Mouse (Mus musculus) bone marrow, adult 2 months (tissue): Measurements from ENCODE around the gene Cdk8.

Experiments
- CTCF ChIP-seq: fragments of 200-500 bp; IDR thresholded peaks from 2 replicates; pipeline ENCODE4 v1.5.1; 2011; ENCODE audit warnings: low read length, control low read depth; ENCODE audit not compliant: control insufficient read depth, insufficient read depth
- POLR2A ChIP-seq: fragments of 200-500 bp; IDR thresholded peaks from 2 replicates; pipeline ENCODE4 v1.6.1; 2011; ENCODE audit warnings: low read depth, mild to moderate bottlenecking, control low read depth, low read length, borderline replicate concordance; ENCODE audit not compliant: control insufficient read depth

DNA sequence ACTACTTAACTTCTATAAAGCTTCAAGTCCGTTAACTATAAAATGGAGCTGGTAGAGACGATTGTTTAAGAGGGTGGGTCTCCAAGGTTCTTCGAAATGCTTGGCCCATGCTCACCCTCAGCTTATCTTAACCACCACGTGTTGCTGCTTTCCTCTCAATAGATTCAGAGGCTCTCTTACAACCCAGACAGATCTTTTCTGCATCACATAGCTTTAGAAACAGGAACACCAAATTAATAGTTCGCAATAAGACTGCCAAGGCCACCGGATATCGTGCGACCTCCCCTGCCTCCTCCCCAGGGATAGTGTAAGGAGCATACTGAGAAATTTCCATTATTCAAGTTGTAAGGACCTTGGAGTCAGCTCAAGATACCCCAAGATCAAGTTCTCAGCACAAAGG, 87.4 kb downstream of the Cdk8 start:
- no peak for TF ChIP-seq CTCF
- TF ChIP-seq POLR2A, result no peak
